Mouse (Mus musculus) liver, adult 2 months (tissue): ENCODE results near the gene Zfp53. TPM values are rescaled to one million over a fixed set of nuclear protein-coding genes. Genes with fewer than 3 reads are reported as not detected.
A peak's percentile ranks its signal among the peaks of the same experiment; 100 is the strongest.

ENCODE experiments used
- DNase-seq: peaks from one replicate; pipeline ENCODE4 v3.0.0-alpha.2; 2011; ENCODE audit warnings: low read depth, low spot score; ENCODE audit errors: extremely low read depth
- H3K27ac ChIP-seq: fragments of 200-500 bp; replicated peaks from 2 replicates; pipeline ENCODE4 v1.5.1; 2012; ENCODE audit warnings: low read depth, mild to moderate bottlenecking, control low read depth, inconsistent platforms, low read length; ENCODE audit not compliant: insufficient read depth
- H3K27me3 ChIP-seq: fragments of 200-500 bp; 2 replicates; pipeline ENCODE4 v1.6.1; 2012; ENCODE audit warnings: mild to moderate bottlenecking, moderate library complexity, low read length, inconsistent platforms; ENCODE audit not compliant: control insufficient read depth, insufficient read depth
- H3K36me3 ChIP-seq: fragments of 200-500 bp; 2 replicates; pipeline ENCODE4 v1.6.1; 2012; ENCODE audit warnings: low read length, inconsistent platforms; ENCODE audit not compliant: control insufficient read depth, insufficient read depth
- H3K4me1 ChIP-seq: fragments of 200-500 bp; 2 replicates; pipeline ENCODE4 v1.6.1; 2011; ENCODE audit warnings: low read length; ENCODE audit not compliant: control insufficient read depth, insufficient read depth
- H3K4me3 ChIP-seq: fragments of 200-500 bp; 2 replicates; pipeline ENCODE4 v1.5.1; 2011; ENCODE audit warnings: low read depth, mild to moderate bottlenecking, control low read depth, low read length, moderate library complexity; ENCODE audit not compliant: insufficient read depth
- H3K79me2 ChIP-seq: fragments of 200-500 bp; 2 replicates; pipeline ENCODE4 v1.6.1; 2012; ENCODE audit warnings: inconsistent platforms, mild to moderate bottlenecking, low read length, moderate library complexity; ENCODE audit not compliant: control insufficient read depth, insufficient read depth
- H3K9ac ChIP-seq: fragments of 200-500 bp; 2 replicates; pipeline ENCODE4 v1.6.1; 2012; ENCODE audit warnings: low read depth, mild to moderate bottlenecking, control low read depth, inconsistent platforms, low read length
- CTCF ChIP-seq: fragments of 200-500 bp; IDR thresholded peaks from 2 replicates; pipeline ENCODE4 v1.5.1; 2011; ENCODE audit warnings: low read depth, low read length, control low read depth
- POLR2A ChIP-seq: fragments of 200-500 bp; IDR thresholded peaks from 2 replicates; pipeline ENCODE4 v1.6.1; 2011; ENCODE audit warnings: low read length, control low read depth; ENCODE audit not compliant: insufficient read depth; ENCODE audit errors: extremely low read depth
- WGBS: fragments of 180-500 bp; shearing (Covaris S2); methylation state at CpG from one replicate; pipeline ENCODE4 v1.1.7; 2018; 5-methylcytosine and 5-hydroxymethylcytosine counted together
- polyA plus RNA-seq: library from polyadenylated mRNA; depleted of rRNA; stranded (reverse); fragments of >200 nt; gene quantifications from 2 replicates; pipeline ENCODE4 v1.2.3, GENCODE M21; 2012
- total RNA-seq: library from RNA; depleted of rRNA; stranded (reverse); fragments of >200 nt; gene quantifications from 2 replicates; pipeline ENCODE4 v1.2.3, GENCODE M21; 2014

The Zfp53 gene
- total and polyA plus RNA-seq, 2 experiments: 0.95 to 4.3 TPM

DNA sequence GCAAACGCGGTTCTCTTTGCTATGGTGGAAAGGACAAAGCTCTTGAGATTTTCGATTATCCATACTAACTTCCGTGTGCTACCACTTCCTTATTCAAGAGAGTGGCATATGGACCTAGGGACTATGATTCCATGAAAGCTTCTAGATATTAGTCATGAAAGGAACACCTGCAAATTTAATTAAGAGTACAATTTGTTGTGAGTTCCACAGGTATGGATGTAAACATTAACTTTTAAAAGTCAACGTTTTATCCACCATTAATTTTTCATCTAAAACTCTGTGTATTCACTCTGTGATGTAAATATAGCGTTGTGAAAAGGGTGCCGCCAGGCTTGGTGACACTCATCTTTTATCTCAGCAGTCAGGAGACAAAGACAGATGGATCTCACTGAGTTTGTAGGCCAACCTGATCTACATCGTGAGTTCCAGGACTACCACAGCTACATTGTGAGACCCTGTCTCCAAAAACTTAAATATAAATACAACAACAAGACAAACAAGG, 753 bp downstream of the Zfp53 start:
- no peak for DNase-seq
- Histone ChIP-seq H3K27ac (no peak overlapping the region), H3K9ac (no peak overlapping the region), H3K4me3 (peak overlapping the region; percentile 91; the same call in 1 of the 2 replicates), H3K79me2 (peaks cover 4% of the 10 kb centered on the region; the same call in 1 of the 2 replicates), H3K36me3 (no peaks in the 10 kb centered on the region), H3K27me3 (no peaks in the 10 kb centered on the region), H3K4me1 (peaks cover 2% of the 10 kb centered on the region)
- no peak for TF ChIP-seq CTCF
- no peak for TF ChIP-seq POLR2A
- 7% methylated on average over 8 of the region's 8 CpGs for WGBS

DNA sequence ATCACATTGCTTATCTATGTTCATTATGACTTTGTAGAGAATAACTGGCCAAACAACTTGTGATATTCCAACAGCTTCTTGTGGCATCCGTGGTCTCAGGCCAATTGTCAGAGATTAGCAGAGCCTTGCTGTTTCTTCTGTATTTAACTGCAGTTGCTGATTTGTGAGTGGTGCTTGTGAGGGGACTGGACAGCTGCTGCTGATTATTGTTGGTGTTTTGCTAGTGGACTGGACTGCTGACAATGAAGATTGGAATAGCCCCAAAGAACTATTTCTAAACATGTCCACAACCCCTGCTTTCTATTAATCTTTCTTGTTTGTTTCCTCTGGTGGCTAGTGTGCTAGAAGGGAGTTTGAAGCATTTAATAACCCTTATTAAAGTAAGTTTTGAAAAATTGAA, 12.6 kb downstream of the Zfp53 start:
- no peaks in the 10 kb centered on the region for H3K4me1 ChIP-seq
- no peak overlapping the region for H3K4me3 ChIP-seq
- peaks cover 12% of the 10 kb centered on the region for H3K36me3 ChIP-seq
- no peaks in the 10 kb centered on the region for H3K27me3 ChIP-seq
- H3K79me2 ChIP-seq: no peaks in the 10 kb centered on the region; the same call in 1 of the 2 replicates
- no peak overlapping the region for H3K9ac ChIP-seq
- TF ChIP-seq CTCF (no peak), POLR2A (no peak)
- 78% methylated on average over 1 of the region's 1 CpGs for WGBS
- DNase-seq: no peak
- H3K27ac ChIP-seq: no peak overlapping the region

DNA sequence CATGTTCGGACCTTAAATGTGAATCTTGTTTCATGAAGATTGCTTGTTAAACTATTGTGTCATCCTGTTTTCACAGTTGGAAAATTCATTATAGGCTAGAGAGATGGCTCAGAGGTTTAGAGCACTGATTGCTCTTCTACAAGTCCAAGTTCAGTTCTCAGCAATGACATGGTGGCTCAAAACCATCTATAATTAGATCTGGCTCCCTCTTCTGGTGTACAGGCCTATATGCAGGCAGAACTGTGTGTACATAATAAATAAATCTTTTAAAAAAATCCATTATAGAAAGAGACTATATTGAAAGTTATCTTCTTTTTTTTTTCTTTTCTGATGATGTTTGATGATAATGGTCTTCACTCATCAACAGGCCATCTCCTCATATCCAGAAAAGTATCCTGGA, 15.7 kb downstream of the Zfp53 start:
- Histone ChIP-seq H3K27ac (no peak overlapping the region), H3K4me1 (no peaks in the 10 kb centered on the region), H3K4me3 (no peak overlapping the region), H3K36me3 (peaks cover 25% of the 10 kb centered on the region), H3K79me2 (no peaks in the 10 kb centered on the region; the same call in 1 of the 2 replicates), H3K9ac (no peak overlapping the region), H3K27me3 (no peaks in the 10 kb centered on the region)
- no peak for DNase-seq
- TF ChIP-seq POLR2A: no peak
- TF ChIP-seq CTCF: peak; percentile 20; the same call in 1 of the 2 replicates
- WGBS: 100% methylated on average over 1 of the region's 1 CpGs

DNA sequence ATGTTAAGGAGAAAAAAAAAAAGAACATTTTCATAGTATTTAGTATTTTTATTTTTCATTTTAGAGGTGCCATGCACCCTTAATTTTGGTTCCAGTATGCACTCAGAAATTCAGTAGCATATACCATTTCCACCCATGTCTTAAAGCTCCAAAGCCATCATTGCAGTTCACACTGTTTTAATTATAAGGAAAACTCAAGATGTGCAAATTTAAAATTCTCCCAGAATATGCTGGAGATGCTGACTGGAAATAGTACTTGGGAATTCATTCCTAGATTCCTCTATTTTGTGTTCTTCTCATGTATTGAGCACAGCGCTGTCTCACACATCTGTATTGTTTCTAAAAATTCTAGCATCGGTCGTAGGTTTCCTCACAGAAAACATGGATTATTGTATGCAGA, 17.5 kb downstream of the Zfp53 start:
- DNase-seq: no peak
- Histone ChIP-seq H3K27me3 (no peaks in the 10 kb centered on the region), H3K36me3 (peaks cover 27% of the 10 kb centered on the region), H3K27ac (no peak overlapping the region), H3K4me1 (no peaks in the 10 kb centered on the region), H3K4me3 (no peak overlapping the region), H3K79me2 (no peaks in the 10 kb centered on the region; the same call in 1 of the 2 replicates), H3K9ac (no peak overlapping the region)
- 95% methylated on average over 3 of the region's 3 CpGs for WGBS
- TF ChIP-seq CTCF (no peak), POLR2A (no peak)

DNA sequence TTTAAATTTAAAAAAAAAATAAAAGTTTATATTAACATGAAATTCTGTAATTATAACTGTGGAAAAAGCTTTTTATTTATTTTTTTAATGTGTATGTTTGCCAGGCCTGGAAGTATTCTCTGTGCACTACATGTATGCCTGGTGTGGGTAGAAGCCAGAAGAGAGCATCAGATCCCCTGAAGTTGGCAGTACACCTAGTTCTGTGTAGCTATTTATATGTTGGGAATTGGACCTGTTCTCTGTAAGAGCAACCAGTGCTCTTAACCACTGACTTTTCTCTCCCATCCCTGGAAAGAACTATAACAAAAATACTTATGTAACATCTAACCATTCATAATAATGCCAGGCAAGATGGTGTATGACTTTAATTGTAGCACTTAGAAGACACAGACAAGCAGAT, 21.0 kb downstream of the Zfp53 start:
- H3K4me1 ChIP-seq: no peaks in the 10 kb centered on the region
- no peaks in the 10 kb centered on the region for H3K27me3 ChIP-seq
- H3K4me3 ChIP-seq: no peak overlapping the region
- no peak overlapping the region for H3K9ac ChIP-seq
- no peaks in the 10 kb centered on the region; the same call in 1 of the 2 replicates for H3K79me2 ChIP-seq
- H3K36me3 ChIP-seq: peaks cover 26% of the 10 kb centered on the region
- DNase-seq: no peak
- TF ChIP-seq POLR2A: no peak
- TF ChIP-seq CTCF: no peak
- H3K27ac ChIP-seq: no peak overlapping the region

DNA sequence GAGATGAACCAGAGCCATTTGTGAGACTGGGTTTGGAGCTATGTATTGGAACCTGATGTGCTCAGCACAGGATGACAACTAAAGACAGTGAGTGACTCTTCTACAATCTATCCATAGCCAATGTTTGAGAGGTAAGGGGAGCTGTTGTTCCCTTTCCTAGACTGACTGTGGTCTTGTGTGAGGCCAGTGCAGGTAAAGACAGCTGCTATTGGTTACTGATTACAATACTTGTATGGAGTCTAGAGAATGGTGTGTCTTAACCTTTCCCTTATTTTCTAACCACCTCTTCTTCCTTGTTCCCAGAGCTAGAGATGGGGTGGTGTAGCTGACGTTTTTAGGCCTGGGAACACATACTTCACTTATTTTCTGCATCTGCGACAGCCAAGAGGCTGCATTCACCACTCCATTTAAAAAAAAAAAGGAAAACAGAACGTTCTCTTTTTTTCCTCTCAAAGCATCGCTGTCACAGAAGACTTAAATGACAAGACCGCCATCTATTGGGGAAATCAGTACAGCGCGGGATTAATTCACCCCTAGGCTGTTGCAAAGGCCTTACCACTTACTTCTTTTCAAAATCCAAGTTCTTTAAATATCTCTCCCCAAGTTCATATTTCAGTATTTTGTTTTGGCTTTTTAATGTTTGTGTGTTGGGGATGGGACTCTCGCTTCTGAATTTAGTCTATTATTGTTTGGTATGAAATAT, 26.8 kb downstream of the Zfp53 start:
- Histone ChIP-seq H3K4me3 (no peak overlapping the region), H3K79me2 (no peaks in the 10 kb centered on the region), H3K9ac (peak overlapping the region; percentile 38; the same call in 1 of the 2 replicates), H3K27me3 (no peaks in the 10 kb centered on the region), H3K36me3 (peaks cover under 1% of the 10 kb centered on the region; the same call in 1 of the 2 replicates), H3K4me1 (peaks cover 6% of the 10 kb centered on the region; the same call in 1 of the 2 replicates), H3K27ac (no peak overlapping the region)
- peak; percentile 80 for DNase-seq
- no peak for TF ChIP-seq POLR2A
- peak; percentile 39; the same call in 1 of the 2 replicates for TF ChIP-seq CTCF
- 1% methylated on average over 8 of the region's 8 CpGs for WGBS
